Comparison of ENCODE assay signal across 8 mouse cellular contexts in the genomic region with DNA sequence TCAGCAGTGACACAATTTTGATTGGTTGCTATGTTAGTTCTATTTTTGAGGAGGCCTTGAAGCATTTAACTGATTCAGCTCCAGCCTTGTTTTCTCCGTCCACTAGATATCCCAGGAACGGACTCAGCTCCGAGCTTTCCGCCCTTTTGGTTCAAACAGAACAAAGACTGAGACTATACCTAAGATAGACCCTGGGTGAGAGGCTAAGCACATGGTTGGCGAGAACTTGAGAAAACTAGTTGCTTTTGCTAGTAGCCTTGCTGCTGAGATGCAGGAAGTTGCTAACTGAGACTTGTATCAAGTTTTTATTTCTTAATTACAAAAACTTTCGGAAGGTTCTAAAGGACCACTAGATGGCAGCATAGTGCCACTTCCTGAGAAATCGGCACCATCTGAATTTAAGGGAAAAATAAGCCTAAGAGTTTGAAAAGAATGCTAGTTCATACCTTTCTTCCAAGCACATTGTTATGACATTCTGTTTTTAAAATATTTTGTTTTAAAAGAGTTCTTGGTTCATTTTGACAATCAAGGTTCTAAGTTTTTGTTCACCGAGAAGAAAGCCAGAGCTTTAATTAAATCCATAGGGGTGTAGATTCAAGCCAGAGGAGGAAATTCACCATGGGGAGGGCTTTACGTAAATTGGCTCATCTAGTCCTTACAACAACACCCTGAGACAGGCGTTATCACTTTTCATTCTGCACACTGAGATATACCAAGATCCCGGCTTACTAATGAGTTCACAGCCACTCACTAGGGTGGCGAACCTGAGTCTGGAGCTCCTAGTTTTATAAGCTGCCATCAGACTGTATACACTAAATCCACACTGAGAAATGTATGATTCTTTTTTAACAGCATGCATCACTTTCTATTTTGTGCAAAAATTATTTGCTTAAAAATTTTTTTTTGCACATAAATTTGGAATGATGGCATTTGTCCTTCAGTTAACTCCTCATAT. TPM values are rescaled to one million over a fixed set of nuclear protein-coding genes. Genes with fewer than 3 reads are reported as not detected.
DNase-seq lines count a peak whose midpoint lies in the region; ATAC-seq and TF ChIP-seq lines count a peak whose summit lies in the region.
"Had no signal": no experiment of that assay in that cellular context is flagged by ENCODE, and none has a peak within 500 bp of the region (broad histone marks: within the 10 kb centered on the region; RNA-seq: fewer than 3 reads in every experiment).

No protein-coding gene starts in this region.

- POLR2A ChIA-PET in Patski (lab: Charles Lee): no interaction called here

- H3K27me3 ChIP-seq in kidney, adult 2 months (replicated peaks; ENCODE audit: control insufficient read depth, insufficient read depth, low read length): no peaks in the 10 kb centered on the region
- H3K27me3 ChIP-seq in Patski: peaks cover 55% of the 10 kb centered on the region
- H3K27me3 ChIP-seq in limb, embryonic 10.5 days (ENCODE audit: low read depth, poor library complexity, severe bottlenecking): no peaks in the 10 kb centered on the region
- H3K27me3 ChIP-seq: hindbrain, embryonic 15.5 days had no signal

- no peaks in the 10 kb centered on the region for H3K4me1 ChIP-seq in kidney, adult 2 months (ENCODE audit: control insufficient read depth, insufficient read depth, low read length)
- H3K4me1 ChIP-seq in limb, embryonic 10.5 days: no peaks in the 10 kb centered on the region

- WGBS in kidney, adult 2 months: 49% methylated on average over 12 of the region's 12 CpGs
- 55% methylated on average over 12 of the region's 12 CpGs for WGBS in limb, embryonic 10.5 days

- H3K27ac ChIP-seq in kidney, adult 2 months (ENCODE audit: insufficient read depth, low read depth, low read length): no peak overlapping the region
- H3K27ac ChIP-seq in limb, embryonic 10.5 days: no peak overlapping the region
- H3K27ac ChIP-seq: hindbrain, embryonic 15.5 days had no signal

- CTCF ChIA-PET in Patski (lab: Charles Lee): interaction anchor here (0.6 to 1.6 kb wide), 6 partner anchors 11 to 885 kb away, joined by 3 to 8 read pairs (median 3); partner anchors contain the start of gene Ccng1

- no peaks in the 10 kb centered on the region for H3K36me3 ChIP-seq in kidney, adult 2 months (ENCODE audit: control insufficient read depth, insufficient read depth, low read length)
- no peaks in the 10 kb centered on the region for H3K36me3 ChIP-seq in limb, embryonic 10.5 days
- H3K36me3 ChIP-seq: hindbrain, embryonic 15.5 days had no signal

- ATAC-seq in Patski: peak; percentile 35

- in situ Hi-C loops in Patski (cut with MboI; ENCODE audit: low pct_unique_long_range_greater_than_20kb): loop anchor here (25.0 kb wide), 1 partner anchor 1287 kb away; no protein-coding TSS in a partner anchor

- H3K9me3 ChIP-seq in limb, embryonic 10.5 days (replicated peaks): no peaks in the 10 kb centered on the region
- H3K9me3 ChIP-seq: hindbrain, embryonic 15.5 days had no signal

- no peak overlapping the region for H3K4me3 ChIP-seq in kidney, adult 2 months (ENCODE audit: insufficient read depth, low read depth, low read length)
- no peak overlapping the region for H3K4me3 ChIP-seq in limb, embryonic 10.5 days
- H3K4me3 ChIP-seq: hindbrain, embryonic 15.5 days had no signal

- DNase-seq in kidney, adult 2 months: peak; percentile 40
- DNase-seq in kidney, adult 11 months: no peak
- no peak for DNase-seq in Patski (ENCODE audit: low read depth, low spot score)
- peak; percentile 19 for DNase-seq in embryo, embryonic 9.5 days (ENCODE audit: extremely low spot score)
- DNase-seq in limb, embryonic 10.5 days (ENCODE audit: low spot score): peak; percentile 30
- no peak for DNase-seq in right cerebral cortex, postnatal 14 days
- DNase-seq in layer of hippocampus, adult 8-10 months (ENCODE audit: low spot score in 2 of 2): no peak

- TF ChIP-seq CTCF in kidney, adult 2 months (conservative IDR thresholded peaks at IDR 0.05; ENCODE audit: insufficient read depth, insufficient read length, low read depth, low read length): no peak
- peak; percentile 65 for TF ChIP-seq CTCF in Patski (IDR thresholded peaks at IDR 0.05)

- TF ChIP-seq POLR2A in kidney, adult 2 months (IDR thresholded peaks at IDR 0.05; ENCODE audit: low read depth, low read length): no peak

RNA-seq across cellular contexts. Expression of gene Ccng1, which starts 20.5 kb away (rescaled TPM):
- 24.6 and 29.1 TPM in 2 replicates for polyA plus RNA-seq in kidney, adult 2 months (2012; rRNA removed)
- 77.6 TPM for polyA plus RNA-seq in Patski (2021)
- polyA plus RNA-seq in limb, embryonic 10.5 days (2016; fragmentation: Nextera tagmentation; extraction: Ambion mirVana): 23.6 and 23.7 TPM in 2 replicates
- 10 to 100 TPM; 64.8 to 75.7 (median 68.7) TPM for total RNA-seq in layer of hippocampus, adult 8-10 months (2022)

RNA-seq across cellular contexts. Expression of gene Nudcd2, which starts 42.1 kb away (rescaled TPM):
- polyA plus RNA-seq in kidney, adult 2 months (2012; rRNA removed): 7.5 and 9.7 TPM in 2 replicates
- 84.7 TPM for polyA plus RNA-seq in Patski (2021)
- polyA plus RNA-seq in limb, embryonic 10.5 days (2016; fragmentation: Nextera tagmentation; extraction: Ambion mirVana): 232 and 242 TPM in 2 replicates
- 10 to 100 TPM; 16.7 to 21.6 (median 18.3) TPM for total RNA-seq in layer of hippocampus, adult 8-10 months (2022)

RNA-seq across cellular contexts. Expression of gene Hmmr, which starts 42.4 kb away (rescaled TPM):
- 0.31 and 0.35 TPM in 2 replicates for polyA plus RNA-seq in kidney, adult 2 months (2012; rRNA removed)
- 27.7 TPM for polyA plus RNA-seq in Patski (2021)
- polyA plus RNA-seq in limb, embryonic 10.5 days (2016; fragmentation: Nextera tagmentation; extraction: Ambion mirVana): 54.2 and 55.5 TPM in 2 replicates
- total RNA-seq in layer of hippocampus, adult 8-10 months (2022): under 1 TPM in 3 of 4 experiments, not detected in 1; 0.37 to 0.57 (median 0.45) TPM

Comparison
In these comparisons a context has a peak if more than half of its experiments do, and no peak if none do; other contexts are left out.
1. DNase-seq: peak in kidney, adult 2 months (single experiment), embryo, embryonic 9.5 days (single experiment) and limb, embryonic 10.5 days (single experiment); none in kidney, adult 11 months (single experiment), Patski (single experiment), right cerebral cortex, postnatal 14 days (single experiment) and layer of hippocampus, adult 8-10 months (0 of 2).
2. RNA of gene Hmmr, which starts 42.4 kb away (polyA plus RNA-seq): 54.2 to 55.5 TPM in limb, embryonic 10.5 days and 27.7 TPM in Patski (single experiment); 0.31 to 0.35 TPM in kidney, adult 2 months; every median in the first group is over 10 times any median in the second.